Mouse (Mus musculus) CH12.LX (cell line): ENCODE measurements around the gene Fezf2. TPM values are rescaled to one million over a fixed set of nuclear protein-coding genes. Genes with fewer than 3 reads are reported as not detected.

ENCODE experiments used
- DNase-seq: peaks from one replicate; pipeline ENCODE4 v3.0.0-alpha.2; 2013; ENCODE audit errors: extremely low read depth
- H3K27ac ChIP-seq: 2 replicates; pipeline ENCODE4 v1.5.1; 2012; ENCODE audit warnings: low read depth, mild to moderate bottlenecking, control low read depth, moderate library complexity; ENCODE audit not compliant: insufficient read depth
- H3K27me3 ChIP-seq: replicated peaks from 2 replicates; pipeline ENCODE3; 2012; ENCODE audit warnings: inconsistent platforms
- H3K36me3 ChIP-seq, 2 experiments: replicated peaks in 1 of 2; 2 replicates each; pipeline versions ENCODE3 to v1.6.1; 2012; ENCODE audit warnings: inconsistent platforms in 1 of 2, low read length in 1 of 2, mild to moderate bottlenecking in 1 of 2, mixed read lengths in 1 of 2, moderate library complexity in 1 of 2; ENCODE audit not compliant: control insufficient read depth in 1 of 2, insufficient read depth in 1 of 2
- H3K4me1 ChIP-seq, 2 experiments: 2 replicates each; pipeline ENCODE4 v1.6.1; 2012; ENCODE audit warnings: inconsistent platforms in 1 of 2, moderate library complexity in 1 of 2; ENCODE audit not compliant: insufficient read depth in 2 of 2, control insufficient read depth in 1 of 2
- H3K4me2 ChIP-seq: 2 replicates; pipeline ENCODE4 v1.6.1; 2012; ENCODE audit warnings: low read depth, mild to moderate bottlenecking, control low read depth; ENCODE audit not compliant: poor library complexity, insufficient read depth, severe bottlenecking
- H3K4me3 ChIP-seq, 3 experiments: fragments of 150-350 bp in 1 of 3; sonication (generic) in 1 of 3; replicated peaks in 1 of 3; 2 replicates each; pipeline versions ENCODE3 to v1.5.1; 2011 to 2012; ENCODE audit warnings: low read depth in 2 of 3, low read length in 2 of 3, mild to moderate bottlenecking in 2 of 3, moderate library complexity in 2 of 3, control low read depth in 1 of 3, improper control_type of control experiment in 1 of 3, inconsistent platforms in 1 of 3, mixed read lengths in 1 of 3; ENCODE audit not compliant: poor library complexity in 1 of 3
- H3K79me2 ChIP-seq: replicated peaks from 2 replicates; pipeline ENCODE4 v1.6.1; 2012; ENCODE audit warnings: mild to moderate bottlenecking, moderate library complexity; ENCODE audit not compliant: control insufficient read depth, poor library complexity, insufficient read depth, severe bottlenecking; ENCODE audit errors: extremely low read depth
- H3K9ac ChIP-seq: 2 replicates; pipeline ENCODE4 v1.6.1; 2012; ENCODE audit warnings: low read depth, mild to moderate bottlenecking, control low read depth, moderate library complexity; ENCODE audit not compliant: insufficient read depth
- H3K9me3 ChIP-seq: replicated peaks from 2 replicates; pipeline ENCODE3; 2012; ENCODE audit warnings: low read length, inconsistent platforms, mixed read lengths
- BHLHE40 ChIP-seq: IDR thresholded peaks from 2 replicates; pipeline ENCODE4 v1.6.1; 2011; ENCODE audit warnings: mild to moderate bottlenecking, low read depth, low read length, improper control_type of control experiment
- CHD2 ChIP-seq: IDR thresholded peaks from 2 replicates; pipeline ENCODE4 v1.6.1; 2011; ENCODE audit warnings: low read length, improper control_type of control experiment
- ELF1 ChIP-seq: IDR thresholded peaks from 2 replicates; pipeline ENCODE4 v1.6.1; 2014; ENCODE audit warnings: low read depth, mild to moderate bottlenecking, inconsistent platforms, low read length, improper control_type of control experiment
- EP300 ChIP-seq: IDR thresholded peaks from 2 replicates; pipeline ENCODE4 v1.6.1; 2011; ENCODE audit warnings: low read length, improper control_type of control experiment
- ETS1 ChIP-seq: conservative IDR thresholded peaks from 2 replicates; pipeline ENCODE4 v1.6.1; 2012; ENCODE audit warnings: low read depth, mild to moderate bottlenecking, inconsistent platforms, low read length, improper control_type of control experiment, moderate library complexity
- GABPA ChIP-seq: IDR thresholded peaks from 2 replicates; pipeline ENCODE4 v1.6.1; 2012; ENCODE audit warnings: low read depth, low read length, improper control_type of control experiment, inconsistent platforms; ENCODE audit not compliant: insufficient replicate concordance
- HCFC1 ChIP-seq: IDR thresholded peaks from 2 replicates; pipeline ENCODE4 v1.6.1; 2012; ENCODE audit warnings: low read depth, mild to moderate bottlenecking, inconsistent platforms, low read length, improper control_type of control experiment
- MAX ChIP-seq: IDR thresholded peaks from 2 replicates; pipeline ENCODE4 v1.6.1; 2011; ENCODE audit warnings: low read length, improper control_type of control experiment
- MAZ ChIP-seq: IDR thresholded peaks from 2 replicates; pipeline ENCODE4 v1.6.1; 2012; ENCODE audit warnings: low read depth, mild to moderate bottlenecking, inconsistent platforms, low read length, improper control_type of control experiment, moderate library complexity
- MEF2A ChIP-seq: IDR thresholded peaks from 2 replicates; pipeline ENCODE4 v1.6.1; 2014; ENCODE audit warnings: low read depth, mild to moderate bottlenecking, inconsistent platforms, low read length, improper control_type of control experiment, borderline replicate concordance
- MYC ChIP-seq: IDR thresholded peaks from 2 replicates; pipeline ENCODE4 v1.6.1; 2011; ENCODE audit warnings: low read depth, mild to moderate bottlenecking, improper control_type of control experiment, low read length
- PAX5 ChIP-seq: IDR thresholded peaks from 2 replicates; pipeline ENCODE4 v1.6.1; 2012; ENCODE audit warnings: low read length, inconsistent platforms, mixed read lengths
- POLR2A ChIP-seq: IDR thresholded peaks from 2 replicates; pipeline ENCODE4 v1.6.1; 2011; ENCODE audit warnings: low read depth, mild to moderate bottlenecking, improper control_type of control experiment, low read length
- POLR2AphosphoS2 ChIP-seq: IDR thresholded peaks from 2 replicates; pipeline ENCODE4 v1.6.1; 2011; ENCODE audit warnings: low read depth, low read length, improper control_type of control experiment
- RAD21 ChIP-seq: IDR thresholded peaks from 2 replicates; pipeline ENCODE4 v1.6.1; 2011; ENCODE audit warnings: low read depth, mild to moderate bottlenecking, low read length, improper control_type of control experiment, moderate library complexity
- SIN3A ChIP-seq: IDR thresholded peaks from 2 replicates; pipeline ENCODE4 v1.6.1; 2012; ENCODE audit warnings: low read length, improper control_type of control experiment, inconsistent platforms
- TBP ChIP-seq: conservative IDR thresholded peaks from 2 replicates; pipeline ENCODE4 v1.6.1; 2011; ENCODE audit warnings: low read depth, low read length, improper control_type of control experiment
- TCF12 ChIP-seq: IDR thresholded peaks from 2 replicates; pipeline ENCODE4 v1.6.1; 2014; ENCODE audit warnings: low read depth, mild to moderate bottlenecking, inconsistent platforms, low read length, improper control_type of control experiment
- ZC3H11A ChIP-seq: IDR thresholded peaks from 2 replicates; pipeline ENCODE4 v1.6.1; 2012; ENCODE audit warnings: low read depth, mild to moderate bottlenecking, inconsistent platforms, low read length, improper control_type of control experiment
- ZKSCAN1 ChIP-seq: IDR thresholded peaks from 2 replicates; pipeline ENCODE4 v1.6.1; 2012; ENCODE audit warnings: low read depth, inconsistent platforms, low read length, improper control_type of control experiment, borderline replicate concordance
- ZNF384 ChIP-seq: IDR thresholded peaks from 2 replicates; pipeline ENCODE4 v1.6.1; 2012; ENCODE audit warnings: low read depth, low read length, improper control_type of control experiment, inconsistent platforms
- dilution Hi-C: fragments of 300-500 bp; cut with MboI; formaldehyde crosslinking; loops from 2 replicates; pipeline ENCODE4 v1.14.3; 2020; ENCODE audit warnings: low sequenced_read_pairs; ENCODE audit not compliant: extremely low pct_unique_long_range_greater_than_20kb, extremely low pct_ligation_motif_present
- in situ Hi-C: fragments of 300-500 bp; cut with MboI; formaldehyde crosslinking; loops from 3 replicates; pipeline ENCODE4 v1.14.3; 2019; ENCODE audit warnings: low sequenced_read_pairs, low pct_ligation_motif_present, low pct_unique_long_range_greater_than_20kb, mixed read lengths
- polyA plus RNA-seq: library from polyadenylated mRNA; unstranded; fragments of >175 nt; gene quantifications from 2 replicates; pipeline ENCODE4 v1.2.1, GENCODE M21; 2012; ENCODE audit warnings: low read depth; ENCODE audit not compliant: insufficient read length
- total RNA-seq, 2 experiments: library from RNA; depleted of rRNA; stranded (reverse); fragments of 300-350 nt in 1 of 2; fragments of >200 nt in 1 of 2; gene quantifications; 2 replicates each; pipeline ENCODE4 v1.2.3; 2012 to 2014

The Fezf2 gene
- total and polyA plus RNA-seq, 3 experiments: not detected

- in situ Hi-C loops: no loop called here
- no peaks in the 10 kb centered on the region for H3K27me3 ChIP-seq
- TF ChIP-seq PAX5: no peak
- TF ChIP-seq BHLHE40: no peak
- TF ChIP-seq MYC: no peak
- TF ChIP-seq POLR2A: no peak
- TF ChIP-seq ZKSCAN1: no peak
- TF ChIP-seq EP300: no peak
- no peak for TF ChIP-seq CHD2
- no peak for TF ChIP-seq TCF12
- no peak for TF ChIP-seq HCFC1
- no peak for TF ChIP-seq MAX
- TF ChIP-seq ELF1: no peak
- TF ChIP-seq ZNF384: no peak
- no peak for TF ChIP-seq MEF2A
- TF ChIP-seq ETS1: no peak
- TF ChIP-seq MAZ: no peak
- TF ChIP-seq GABPA: no peak
These were observed 4.5 kb downstream of the Fezf2 start for GRCm38 (mm10) chr14:12343451-12343941.

GRCm38 (mm10) chr14:12342458-12343131, 5.4 kb downstream of the Fezf2 start:
- H3K4me3 ChIP-seq: no peak overlapping the region
- dilution Hi-C loops: no loop called here
- no peaks in the 10 kb centered on the region for H3K36me3 ChIP-seq
- H3K79me2 ChIP-seq: no peaks in the 10 kb centered on the region
- H3K4me1 ChIP-seq: no peaks in the 10 kb centered on the region
- H3K9ac ChIP-seq: no peak overlapping the region
- DNase-seq: no peak
- H3K9me3 ChIP-seq: peaks cover 22% of the 10 kb centered on the region
- no peaks in the 10 kb centered on the region for H3K27me3 ChIP-seq
- TF ChIP-seq PAX5: no peak
- no peak for TF ChIP-seq TBP
- TF ChIP-seq POLR2A: no peak
- TF ChIP-seq BHLHE40: no peak
- no peak for TF ChIP-seq SIN3A
- TF ChIP-seq MAZ: no peak
- TF ChIP-seq ZC3H11A: no peak
- TF ChIP-seq ELF1: no peak
- no peak for TF ChIP-seq POLR2AphosphoS2
- no peak for TF ChIP-seq RAD21
- in situ Hi-C loops: no loop called here
- H3K27ac ChIP-seq: no peak overlapping the region
- no peak overlapping the region for H3K4me2 ChIP-seq

More at GRCm38 (mm10) chr14:12343451-12343941, 4.5 kb downstream of the Fezf2 start:
- Histone ChIP-seq H3K27ac (no peak overlapping the region), H3K4me2 (no peak overlapping the region), H3K9me3 (peaks cover 22% of the 10 kb centered on the region), H3K4me1 (no peaks in the 10 kb centered on the region), H3K79me2 (no peaks in the 10 kb centered on the region), H3K4me3 (no peak overlapping the region), H3K36me3 (no peaks in the 10 kb centered on the region), H3K9ac (no peak overlapping the region)
- dilution Hi-C loops: no loop called here
- DNase-seq: no peak
